ENCODE assay signal across 8 mouse cellular contexts in genomic region chr11:17279959-17280358, GRCm38 (mm10). TPM values are rescaled to one million over a fixed set of nuclear protein-coding genes. Genes with fewer than 3 reads are reported as not detected.
A peak's percentile ranks its signal among the peaks of the same experiment; 100 is the strongest.
DNase-seq lines count a peak whose midpoint lies in the region; ATAC-seq and TF ChIP-seq lines count a peak whose summit lies in the region.

No protein-coding gene starts in this region.

- no peak overlapping the region for H3K27ac ChIP-seq in heart, postnatal 0 days (ENCODE audit: low read depth)
- H3K27ac ChIP-seq in heart, embryonic 11.5 days (ENCODE audit: low read depth, low read length): no peak overlapping the region
- H3K27ac ChIP-seq in hindbrain, embryonic 14.5 days: no peak overlapping the region
- H3K27ac ChIP-seq in midbrain, embryonic 14.5 days (replicated peaks; ENCODE audit: low read depth, low read length): no peak overlapping the region

- in situ Hi-C loops in Patski (cut with MboI; ENCODE audit: low pct_unique_long_range_greater_than_20kb): loop anchor here (25.0 kb wide), 1 partner anchor 1757 kb away; no protein-coding TSS in a partner anchor

- peak; percentile 49 for DNase-seq in heart, postnatal 0 days (ENCODE audit: low spot score)
- DNase-seq in Patski (ENCODE audit: low read depth, low spot score): no peak
- peak; percentile 44 for DNase-seq in embryo, embryonic 11.5 days (ENCODE audit: low read depth, low spot score)
- DNase-seq in hindbrain, embryonic 14.5 days (ENCODE audit: low spot score): peak; percentile 90
- DNase-seq in left cerebral cortex, postnatal 4 days: peak; percentile 30
- DNase-seq in midbrain, embryonic 14.5 days: peak; percentile 87
- DNase-seq in thymus, postnatal 0 days (ENCODE audit: low spot score): peak; percentile 61

- no peaks in the 10 kb centered on the region for H3K9me3 ChIP-seq in heart, postnatal 0 days (replicated peaks; ENCODE audit: control insufficient read depth, low read length)
- no peaks in the 10 kb centered on the region for H3K9me3 ChIP-seq in heart, embryonic 11.5 days (replicated peaks; ENCODE audit: control insufficient read depth, low read length)
- H3K9me3 ChIP-seq in hindbrain, embryonic 14.5 days (ENCODE audit: control insufficient read depth, low read length): no peaks in the 10 kb centered on the region
- no peaks in the 10 kb centered on the region for H3K9me3 ChIP-seq in midbrain, embryonic 14.5 days (ENCODE audit: control insufficient read depth, low read length)

- no peak overlapping the region for H3K4me3 ChIP-seq in heart, postnatal 0 days (ENCODE audit: low read depth, low read length)
- H3K4me3 ChIP-seq in heart, embryonic 11.5 days (ENCODE audit: low read depth, low read length): no peak overlapping the region
- H3K4me3 ChIP-seq in hindbrain, embryonic 14.5 days (replicated peaks; ENCODE audit: low read length): no peak overlapping the region
- no peak overlapping the region for H3K4me3 ChIP-seq in midbrain, embryonic 14.5 days (replicated peaks; ENCODE audit: low read depth, low read length)

- H3K9ac ChIP-seq in heart, postnatal 0 days (replicated peaks; ENCODE audit: low read depth, low read length): no peak overlapping the region
- H3K9ac ChIP-seq in heart, embryonic 11.5 days (ENCODE audit: low read depth, low read length): no peak overlapping the region
- no peak overlapping the region for H3K9ac ChIP-seq in hindbrain, embryonic 14.5 days
- no peak overlapping the region for H3K9ac ChIP-seq in midbrain, embryonic 14.5 days (replicated peaks; ENCODE audit: low read length)

- CTCF ChIA-PET in Patski (lab: Charles Lee): interaction anchor here (0.7 kb wide), 1 partner anchor 9 kb away, joined by 3 read pairs; no protein-coding TSS in a partner anchor

- H3K4me1 ChIP-seq in heart, postnatal 0 days (ENCODE audit: control insufficient read depth, insufficient read depth): no peaks in the 10 kb centered on the region
- H3K4me1 ChIP-seq in heart, embryonic 11.5 days (ENCODE audit: control insufficient read depth, insufficient read depth, low read length): no peaks in the 10 kb centered on the region
- H3K4me1 ChIP-seq in hindbrain, embryonic 14.5 days (replicated peaks; ENCODE audit: control insufficient read depth, insufficient read depth, low read length): no peaks in the 10 kb centered on the region
- H3K4me1 ChIP-seq in midbrain, embryonic 14.5 days (ENCODE audit: control insufficient read depth, insufficient read depth, low read length): no peaks in the 10 kb centered on the region

- no peak for ATAC-seq in heart, postnatal 0 days (ENCODE audit: insufficient read depth, low read depth)
- ATAC-seq in heart, embryonic 11.5 days (replicated peaks; ENCODE audit: insufficient number of reproducible peaks, low FRiP score, low TSS enrichment): no peak
- peak; percentile 88 for ATAC-seq in Patski
- peak; percentile 77; the same call in 1 of the 2 replicates for ATAC-seq in hindbrain, embryonic 14.5 days (ENCODE audit: low FRiP score)
- ATAC-seq in midbrain, embryonic 14.5 days (ENCODE audit: low FRiP score, low TSS enrichment): peak; percentile 76

- POLR2A ChIA-PET in Patski (lab: Charles Lee): no interaction called here

- TF ChIP-seq EP300 in heart, postnatal 0 days (IDR thresholded peaks at IDR 0.05; ENCODE audit: low read depth): no peak

- intact Hi-C loops in left cerebral cortex, postnatal 4 days (cut with DNase I): loop anchor here (5.0 to 10.0 kb wide), 3 partner anchors 175 to 1737 kb away; partner anchors contain the start of gene Meis1

- H3K36me3 ChIP-seq in heart, postnatal 0 days (replicated peaks; ENCODE audit: control insufficient read depth, insufficient read depth, low read length): no peaks in the 10 kb centered on the region
- no peaks in the 10 kb centered on the region for H3K36me3 ChIP-seq in heart, embryonic 11.5 days (ENCODE audit: control insufficient read depth, insufficient read depth, low read length)
- H3K36me3 ChIP-seq in hindbrain, embryonic 14.5 days (replicated peaks; ENCODE audit: control insufficient read depth, insufficient read depth): no peaks in the 10 kb centered on the region
- H3K36me3 ChIP-seq in midbrain, embryonic 14.5 days (ENCODE audit: control insufficient read depth, insufficient read depth, low read length): no peaks in the 10 kb centered on the region

- no peak overlapping the region for H3K4me2 ChIP-seq in heart, postnatal 0 days (ENCODE audit: low read depth, low read length)
- no peak overlapping the region for H3K4me2 ChIP-seq in heart, embryonic 11.5 days
- no peak overlapping the region for H3K4me2 ChIP-seq in hindbrain, embryonic 14.5 days (replicated peaks)
- no peak overlapping the region for H3K4me2 ChIP-seq in midbrain, embryonic 14.5 days (ENCODE audit: low read length)

- peak; percentile 92 for TF ChIP-seq CTCF in heart, postnatal 0 days (IDR thresholded peaks at IDR 0.05; ENCODE audit: low read depth)
- TF ChIP-seq CTCF in Patski (IDR thresholded peaks at IDR 0.05): peak; percentile 72

- no peaks in the 10 kb centered on the region for H3K27me3 ChIP-seq in heart, postnatal 0 days (ENCODE audit: control insufficient read depth, insufficient read depth, low read length)
- H3K27me3 ChIP-seq in heart, embryonic 11.5 days (ENCODE audit: control insufficient read depth, insufficient read depth, low read length): no peaks in the 10 kb centered on the region
- H3K27me3 ChIP-seq in Patski: no peaks in the 10 kb centered on the region
- no peaks in the 10 kb centered on the region for H3K27me3 ChIP-seq in hindbrain, embryonic 14.5 days (ENCODE audit: control insufficient read depth, insufficient read depth, low read length)
- H3K27me3 ChIP-seq in midbrain, embryonic 14.5 days (ENCODE audit: control insufficient read depth, insufficient read depth, low read length): no peaks in the 10 kb centered on the region

- WGBS in heart, postnatal 0 days: 12% methylated on average over 9 of the region's 9 CpGs
- 14% methylated on average over 9 of the region's 9 CpGs for WGBS in heart, embryonic 11.5 days (ENCODE audit: insufficient replicate concordance)
- 14% methylated on average over 9 of the region's 9 CpGs for WGBS in hindbrain, embryonic 14.5 days
- WGBS in midbrain, embryonic 14.5 days: 17% methylated on average over 9 of the region's 9 CpGs

RNA-seq across cellular contexts. Expression of gene C1d, which starts 22.6 kb away (rescaled TPM):
- 24.7 and 28.1 TPM in 2 replicates for total RNA-seq in heart, postnatal 0 days (2014; rRNA removed; ENCODE audit: low replicate concordance)
- 82.4 and 83.6 TPM in 2 replicates for polyA plus RNA-seq in heart, postnatal 0 days (2015; fragmentation: Nextera tagmentation; extraction: Ambion mirVana)
- 74.3 and 83.7 TPM in 2 replicates for polyA plus RNA-seq in heart, embryonic 11.5 days (2014; fragmentation: Nextera tagmentation; extraction: Ambion mirVana)
- polyA plus RNA-seq in Patski (2021): 88.5 TPM
- polyA plus RNA-seq in hindbrain, embryonic 14.5 days (2014; fragmentation: Nextera tagmentation; extraction: Ambion mirVana): 154 and 167 TPM in 2 replicates
- total RNA-seq in left cerebral cortex, postnatal 4 days (2021): 10 to 100 TPM; 76.2 to 77.6 TPM
- polyA plus RNA-seq in midbrain, embryonic 14.5 days (2014; fragmentation: Nextera tagmentation; extraction: Ambion mirVana): 173 and 184 TPM in 2 replicates
- polyA plus RNA-seq in thymus, postnatal 0 days (2015; fragmentation: Nextera tagmentation; extraction: Ambion mirVana): 122 and 124 TPM in 2 replicates

Comparison
In these comparisons a context has a peak if more than half of its experiments do, and no peak if none do; other contexts are left out.
1. ATAC-seq: peak in Patski (single experiment), hindbrain, embryonic 14.5 days (single experiment) and midbrain, embryonic 14.5 days (single experiment); none in heart, postnatal 0 days (single experiment) and heart, embryonic 11.5 days (single experiment).